In genomic region chr6:91044628-91045331, GRCm38 (mm10) we compare ENCODE assay signal across 13 mouse cellular contexts. TPM values are rescaled to one million over a fixed set of nuclear protein-coding genes. Genes with fewer than 3 reads are reported as not detected.
DNase-seq lines count a peak whose midpoint lies in the region; ATAC-seq and TF ChIP-seq lines count a peak whose summit lies in the region.
"Had no signal": no experiment of that assay in that cellular context is flagged by ENCODE, and none has a peak within 500 bp of the region (broad histone marks: within the 10 kb centered on the region; RNA-seq: fewer than 3 reads in every experiment).

No protein-coding gene starts in this region.

- TF ChIP-seq POLR2A in limb, embryonic 14.5 days (IDR thresholded peaks at IDR 0.05; ENCODE audit: borderline replicate concordance, extremely low read depth, insufficient read depth, insufficient read length), result no peak

- no peaks in the 10 kb centered on the region for H3K9me3 ChIP-seq in heart, embryonic 13.5 days
- no peaks in the 10 kb centered on the region for H3K9me3 ChIP-seq in heart, embryonic 15.5 days (replicated peaks)
- H3K9me3 ChIP-seq in limb, embryonic 14.5 days (ENCODE audit: control insufficient read depth, low read length), result no peaks in the 10 kb centered on the region
- H3K9me3 ChIP-seq: midbrain, embryonic 15.5 days had no signal

- 28% methylated on average over 6 of the region's 6 CpGs for WGBS in heart, embryonic 13.5 days
- WGBS in heart, embryonic 15.5 days, result 29% methylated on average over 6 of the region's 6 CpGs
- 33% methylated on average over 6 of the region's 6 CpGs for WGBS in limb, embryonic 14.5 days

- no peak; the same call in 1 of the 2 replicates for ATAC-seq in heart, embryonic 13.5 days (ENCODE audit: extremely low read depth, insufficient number of reproducible peaks, low FRiP score, low TSS enrichment)
- peak; percentile 81 for ATAC-seq in heart, embryonic 15.5 days (replicated peaks; ENCODE audit: insufficient number of reproducible peaks, insufficient read depth, low FRiP score, low read depth)
- ATAC-seq in limb, embryonic 14.5 days (ENCODE audit: low FRiP score, low read depth), result peak; percentile 35
- ATAC-seq in megakaryocyte, adult 5-6 weeks (ENCODE audit: poor library complexity, severe bottlenecking), result no peak
- ATAC-seq: midbrain, embryonic 15.5 days had no signal

- peak overlapping the region; percentile 91 for H3K27ac ChIP-seq in heart, embryonic 13.5 days (replicated peaks)
- peak overlapping the region; percentile 67 for H3K27ac ChIP-seq in heart, embryonic 15.5 days
- no peak overlapping the region for H3K27ac ChIP-seq in limb, embryonic 14.5 days (replicated peaks; ENCODE audit: low read depth, low read length)
- H3K27ac ChIP-seq: midbrain, embryonic 15.5 days had no signal

- H3K4me2 ChIP-seq in heart, embryonic 13.5 days, result peak overlapping the region; percentile 41
- peak overlapping the region; percentile 14; the same call in 1 of the 2 replicates for H3K4me2 ChIP-seq in heart, embryonic 15.5 days
- H3K4me2 ChIP-seq in limb, embryonic 14.5 days (replicated peaks; ENCODE audit: low read depth, low read length, severe bottlenecking), result no peak overlapping the region
- H3K4me2 ChIP-seq: midbrain, embryonic 15.5 days had no signal

- H3K9ac ChIP-seq in heart, embryonic 13.5 days, result peak overlapping the region; percentile 59; the same call in 1 of the 2 replicates
- H3K9ac ChIP-seq in heart, embryonic 15.5 days, result no peak overlapping the region
- no peak overlapping the region; the same call in 1 of the 2 replicates for H3K9ac ChIP-seq in limb, embryonic 14.5 days (ENCODE audit: low read depth, low read length, severe bottlenecking)
- H3K9ac ChIP-seq: midbrain, embryonic 15.5 days had no signal

- DNase-seq in heart, adult 9 months (ENCODE audit: low spot score in 2 of 2), result no peak
- peak; percentile 34 for DNase-seq in embryo, embryonic 11 days
- DNase-seq in limb, embryonic 14.5 days (ENCODE audit: low spot score), result no peak
- DNase-seq in cerebellum, adult 11-12 months, result no peak
- DNase-seq in lung, postnatal 14 days, result no peak
- DNase-seq: cerebellum, adult 9-11 months; kidney, postnatal 25 days; layer of hippocampus, postnatal 36 days had no signal

- H3K27me3 ChIP-seq in heart, embryonic 13.5 days (replicated peaks), result peaks cover 12% of the 10 kb centered on the region; the same call in 1 of the 2 replicates
- no peaks in the 10 kb centered on the region for H3K27me3 ChIP-seq in heart, embryonic 15.5 days
- no peaks in the 10 kb centered on the region for H3K27me3 ChIP-seq in limb, embryonic 14.5 days (ENCODE audit: control insufficient read depth, insufficient read depth, low read length)
- H3K27me3 ChIP-seq: midbrain, embryonic 15.5 days had no signal

- H3K4me1 ChIP-seq in heart, embryonic 13.5 days, result peaks cover 79% of the 10 kb centered on the region
- peaks cover 57% of the 10 kb centered on the region for H3K4me1 ChIP-seq in heart, embryonic 15.5 days (replicated peaks)
- H3K4me1 ChIP-seq in limb, embryonic 14.5 days (ENCODE audit: control insufficient read depth, insufficient read depth, low read length), result no peaks in the 10 kb centered on the region; the same call in none of the 2 replicates
- H3K4me1 ChIP-seq: midbrain, embryonic 15.5 days had no signal

- H3K36me3 ChIP-seq in heart, embryonic 13.5 days, result 0 out of 2 replicates have a peak, but pooled peaks cover 3% of the 10 kb centered on the region
- H3K36me3 ChIP-seq in heart, embryonic 15.5 days, result no peaks in the 10 kb centered on the region
- H3K36me3 ChIP-seq in limb, embryonic 14.5 days (ENCODE audit: control insufficient read depth, insufficient read depth, low read length), result no peaks in the 10 kb centered on the region

- H3K4me3 ChIP-seq in heart, embryonic 13.5 days, result no peak overlapping the region
- H3K4me3 ChIP-seq in heart, embryonic 15.5 days, result no peak overlapping the region
- H3K4me3 ChIP-seq in limb, embryonic 14.5 days (replicated peaks; ENCODE audit: low read length), result no peak overlapping the region
- H3K4me3 ChIP-seq: erythroblast, embryonic 14.5 days; midbrain, embryonic 15.5 days had no signal

RNA-seq across cellular contexts. Expression of gene Iqsec1, which starts 56.3 kb away (rescaled TPM):
- polyA plus RNA-seq in heart, embryonic 13.5 days (2015; fragmentation: Nextera tagmentation; extraction: Ambion mirVana), result 13.5 and 14.3 TPM in 2 replicates
- polyA plus RNA-seq in heart, embryonic 15.5 days (2015; fragmentation: Nextera tagmentation; extraction: Ambion mirVana), result 12.3 and 15.3 TPM in 2 replicates
- 58.2 and 80.2 TPM in 2 replicates for polyA plus RNA-seq in limb, embryonic 14.5 days (2012; rRNA removed)
- 17.3 and 20.6 TPM in 2 replicates for polyA plus RNA-seq in limb, embryonic 14.5 days (2014; fragmentation: Nextera tagmentation; extraction: Ambion mirVana)
- 58.0 and 61.3 TPM in 2 replicates for total RNA-seq in megakaryocyte, adult 5-6 weeks (2015)
- total RNA-seq in megakaryocyte, adult 5-6 weeks (2017), result 12.2 and 22.1 TPM in 2 replicates

Comparison
In these comparisons a context has a peak if more than half of its experiments do, and no peak if none do; other contexts are left out.
1. ATAC-seq: peak in heart, embryonic 15.5 days (single experiment) and limb, embryonic 14.5 days (single experiment); none in heart, embryonic 13.5 days (single experiment) and megakaryocyte, adult 5-6 weeks (single experiment).